Mouse (Mus musculus): ENCODE measurements around the gene Syngap1. TPM values are rescaled to one million over a fixed set of nuclear protein-coding genes. Genes with fewer than 3 reads are reported as not detected.

The Syngap1 gene
- total and polyA plus RNA-seq, 2 experiments from 2014 or later, result 5.3 to 74.2 TPM

DNA sequence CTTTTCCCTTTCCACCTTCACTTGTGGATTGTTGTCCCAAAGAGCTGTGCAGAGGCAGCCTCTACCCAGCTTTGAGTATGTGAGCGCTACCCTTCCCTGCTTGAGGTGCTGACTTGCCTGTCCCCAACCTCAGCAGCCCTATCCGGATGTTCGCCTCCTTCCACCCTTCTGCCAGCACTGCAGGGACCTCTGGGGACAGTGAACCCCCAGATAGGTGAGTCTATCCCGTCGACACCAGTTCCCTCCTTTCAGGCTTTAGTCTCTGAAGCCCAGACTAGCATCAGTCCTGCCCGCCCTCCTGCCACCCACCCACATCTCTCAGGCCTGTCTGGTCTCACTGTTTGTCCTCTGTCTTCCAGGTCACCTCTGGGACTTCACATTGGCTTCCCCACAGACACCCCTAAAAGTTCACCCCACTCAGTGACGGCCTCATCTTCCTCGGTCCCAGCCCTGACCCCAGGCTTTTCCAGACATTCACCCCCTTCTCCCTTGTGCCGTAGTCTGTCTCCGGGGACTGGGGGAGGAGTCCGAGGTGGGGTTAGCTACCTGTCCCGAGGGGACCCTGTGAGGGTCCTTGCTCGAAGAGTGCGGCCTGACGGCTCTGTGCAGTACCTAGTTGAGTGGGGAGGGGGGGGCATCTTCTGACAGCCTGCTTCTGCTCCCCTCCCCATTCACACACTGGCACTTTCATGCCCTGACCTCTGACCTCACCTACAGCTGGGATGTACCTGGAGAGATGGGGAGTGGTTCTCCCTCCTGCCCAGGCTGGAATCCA is 3.9 kb upstream of the Syngap1 start:
- no peak for TF ChIP-seq CTCF (IDR thresholded peaks at IDR 0.05; ENCODE audit: low read depth)
- Histone ChIP-seq H3K9me3 (ENCODE audit: low read length) (no peaks in the 10 kb centered on the region), H3K4me3 (ENCODE audit: low read length) (no peak overlapping the region), H3K36me3 (ENCODE audit: insufficient read depth, low read length) (peaks cover 4% of the 10 kb centered on the region), H3K9ac (replicated peaks; ENCODE audit: low read length) (no peak overlapping the region), H3K27me3 (ENCODE audit: insufficient read depth, low read length) (no peaks in the 10 kb centered on the region), H3K4me1 (ENCODE audit: insufficient read depth, low read length) (peaks cover 27% of the 10 kb centered on the region; the same call in 1 of the 2 replicates), H3K4me2 (ENCODE audit: low read depth, low read length) (no peak overlapping the region), H3K27ac (no peak overlapping the region)
- no peak for DNase-seq (ENCODE audit: low spot score)
- no peak for ATAC-seq
- WGBS, result 89% methylated on average over 15 of the region's 15 CpGs

DNA sequence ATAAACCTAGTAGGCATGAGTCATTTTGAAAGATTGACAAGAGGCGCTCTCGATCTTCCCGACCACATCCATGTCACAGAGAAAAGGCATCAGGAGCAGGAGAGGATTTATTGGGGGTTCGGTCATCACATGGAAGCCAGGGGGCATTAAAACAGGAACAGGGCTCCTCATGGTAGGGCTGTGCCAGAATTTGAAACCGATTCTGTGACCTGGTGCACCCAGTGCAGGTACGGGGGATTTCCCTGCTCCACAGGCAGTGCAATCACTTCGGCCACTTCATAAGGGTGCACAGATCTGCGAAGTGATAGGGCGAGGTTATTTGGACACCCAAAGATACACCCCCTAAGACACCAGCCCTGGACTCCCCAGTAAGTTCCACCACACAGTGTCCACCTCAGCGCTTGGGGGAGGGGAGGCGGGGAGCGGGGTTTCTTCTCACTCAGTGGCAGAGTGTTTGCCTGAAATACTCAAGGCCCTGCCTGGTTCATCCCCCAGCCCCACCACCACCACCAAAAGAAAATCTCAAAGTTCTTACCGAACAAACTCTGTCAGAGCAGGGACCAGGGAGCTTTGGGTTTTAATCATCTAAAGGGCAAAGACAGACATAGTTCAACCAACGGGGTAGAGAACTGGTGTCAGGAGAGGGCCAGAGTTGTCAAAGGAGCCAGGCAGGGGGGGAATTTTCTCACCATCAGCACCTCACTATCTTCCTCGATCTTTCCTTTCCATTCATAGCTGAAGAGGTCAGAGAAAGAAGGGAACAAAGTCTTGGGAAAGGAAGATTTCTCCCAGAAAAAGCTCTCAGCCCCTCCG is 3.0 kb upstream of the Syngap1 start:
- H3K9me3 ChIP-seq (ENCODE audit: low read length), result no peaks in the 10 kb centered on the region
- H3K9ac ChIP-seq (replicated peaks; ENCODE audit: low read length), result peak overlapping the region; percentile 57
- H3K4me1 ChIP-seq (ENCODE audit: insufficient read depth, low read length), result peaks cover 27% of the 10 kb centered on the region; the same call in 1 of the 2 replicates
- 64% methylated on average over 16 of the region's 16 CpGs for WGBS
- H3K4me3 ChIP-seq (ENCODE audit: low read length), result peak overlapping the region; percentile 65
- H3K4me2 ChIP-seq (ENCODE audit: low read depth, low read length), result peak overlapping the region; percentile 97
- ATAC-seq (no peak), DNase-seq (ENCODE audit: low spot score) (no peak)
- peaks cover 4% of the 10 kb centered on the region for H3K36me3 ChIP-seq (ENCODE audit: insufficient read depth, low read length)
- H3K27ac ChIP-seq, result no peak overlapping the region; the same call in 1 of the 2 replicates
- no peak for TF ChIP-seq CTCF (IDR thresholded peaks at IDR 0.05; ENCODE audit: low read depth)
- H3K27me3 ChIP-seq (ENCODE audit: insufficient read depth, low read length), result no peaks in the 10 kb centered on the region

DNA sequence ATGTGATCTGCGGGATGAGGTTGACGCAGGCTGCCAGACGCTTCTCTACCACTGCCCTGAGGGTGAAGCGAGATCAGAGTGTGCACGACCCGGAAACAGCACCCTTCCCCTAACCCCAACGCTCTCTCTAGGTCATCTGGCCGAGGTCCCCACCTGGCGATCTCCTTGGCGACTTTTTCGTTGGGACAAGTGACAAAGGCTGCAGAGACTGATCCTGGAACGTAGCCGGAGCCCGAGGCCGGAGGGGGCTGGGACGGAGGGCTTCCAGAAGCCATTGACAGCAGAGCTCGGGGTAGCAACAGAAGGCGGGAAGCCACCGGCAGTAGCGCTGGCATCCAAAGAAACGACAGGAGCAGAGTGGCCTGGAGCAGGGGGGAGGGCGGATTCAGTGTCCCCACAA is 2.3 kb upstream of the Syngap1 start:
- WGBS, result under 1% methylated on average over 22 of the region's 22 CpGs
- H3K4me2 ChIP-seq (ENCODE audit: low read depth, low read length), result peak overlapping the region; percentile 97
- no peaks in the 10 kb centered on the region for H3K27me3 ChIP-seq (ENCODE audit: insufficient read depth, low read length)
- peak overlapping the region; percentile 89 for H3K27ac ChIP-seq
- peaks cover 21% of the 10 kb centered on the region; the same call in 1 of the 2 replicates for H3K4me1 ChIP-seq (ENCODE audit: insufficient read depth, low read length)
- no peak for DNase-seq (ENCODE audit: low spot score)
- no peaks in the 10 kb centered on the region for H3K9me3 ChIP-seq (ENCODE audit: low read length)
- peak overlapping the region; percentile 57 for H3K9ac ChIP-seq (replicated peaks; ENCODE audit: low read length)
- H3K4me3 ChIP-seq (ENCODE audit: low read length), result peak overlapping the region; percentile 65
- ATAC-seq, result no peak
- H3K36me3 ChIP-seq (ENCODE audit: insufficient read depth, low read length), result peaks cover 4% of the 10 kb centered on the region
- TF ChIP-seq CTCF (IDR thresholded peaks at IDR 0.05; ENCODE audit: low read depth), result no peak

DNA sequence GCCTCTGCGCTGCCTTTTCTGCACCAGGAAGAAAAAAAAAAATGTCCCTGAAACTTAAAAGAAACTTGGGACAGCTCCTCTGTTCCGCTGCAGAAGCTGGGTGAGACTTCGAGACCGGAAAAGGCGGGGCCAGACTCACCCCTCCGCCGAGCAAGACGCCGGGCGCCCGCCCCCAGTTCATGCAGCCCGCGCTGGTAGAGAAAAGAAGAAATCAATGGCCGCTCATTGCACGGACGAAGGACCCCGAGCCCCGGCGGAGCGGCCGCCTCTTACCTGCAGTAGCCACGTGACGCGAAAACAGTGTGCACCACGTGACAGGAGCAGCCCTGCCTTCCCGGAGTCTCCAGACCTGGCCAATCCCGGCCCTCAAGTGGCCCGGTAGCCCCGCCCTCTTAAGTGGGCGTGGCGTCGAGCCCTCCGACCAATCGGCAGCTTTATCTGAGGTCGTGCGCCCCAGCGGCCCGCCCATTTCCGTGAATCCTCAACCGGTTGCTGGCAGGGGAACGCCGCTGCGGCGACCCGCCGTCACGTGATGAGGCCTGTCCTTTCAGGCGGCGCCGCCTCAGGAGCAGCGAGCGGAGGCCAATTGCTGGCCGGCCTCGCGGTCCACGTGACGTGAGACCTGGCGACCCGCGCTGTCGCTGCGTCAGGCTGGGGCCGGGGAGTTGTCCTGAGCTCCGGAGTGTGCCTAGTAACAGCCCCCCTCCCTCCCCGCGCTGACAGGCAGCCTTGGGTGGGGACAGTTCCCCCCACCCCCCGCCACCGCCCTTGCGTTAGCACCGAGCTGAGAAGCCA is 1.7 kb upstream of the Syngap1 start, which contains the start of gene Cuta:
Gene Cuta (minus strand): TSS at position 392 of the 795 bp plus-strand sequence.
- ATAC-seq (peak; percentile 95), DNase-seq (ENCODE audit: low spot score) (peak; percentile 100)
- WGBS, result under 1% methylated on average over 70 of the region's 70 CpGs
- peak within 1 kb of the TSS; percentile 97 for H3K4me2 ChIP-seq (ENCODE audit: low read depth, low read length)
- no peaks in the 10 kb centered on the region for H3K9me3 ChIP-seq (ENCODE audit: low read length)
- TF ChIP-seq CTCF (IDR thresholded peaks at IDR 0.05; ENCODE audit: low read depth), result no peak
- H3K36me3 ChIP-seq (ENCODE audit: insufficient read depth, low read length), result peaks cover 4% of the 10 kb centered on the region
- no peaks in the 10 kb centered on the region for H3K27me3 ChIP-seq (ENCODE audit: insufficient read depth, low read length)
- peak within 1 kb of the TSS; percentile 57 for H3K9ac ChIP-seq (replicated peaks; ENCODE audit: low read length)
- H3K27ac ChIP-seq, result peak within 1 kb of the TSS; percentile 89
- peak within 1 kb of the TSS; percentile 65 for H3K4me3 ChIP-seq (ENCODE audit: low read length)
- H3K4me1 ChIP-seq (ENCODE audit: insufficient read depth, low read length), result 0 out of 2 replicates have a peak, but pooled peaks cover 20% of the 10 kb centered on the region

DNA sequence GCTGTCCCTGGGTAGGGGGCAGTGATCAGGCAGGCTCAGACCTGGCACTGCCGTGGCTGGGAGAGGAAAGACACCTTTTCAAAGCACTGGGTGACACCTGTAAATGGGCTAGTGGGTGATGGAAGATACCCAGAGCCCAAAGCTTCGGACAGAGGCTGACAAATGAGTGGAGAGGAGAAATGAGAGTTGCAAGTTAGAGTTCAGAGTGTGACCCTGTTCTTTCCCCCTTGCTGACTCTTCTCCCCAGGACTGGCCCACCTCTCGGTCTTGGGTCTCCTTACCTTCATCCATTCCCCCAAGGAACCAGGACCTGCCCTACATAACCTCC is 1.1 kb upstream of the Syngap1 start:
- WGBS, result 4% methylated on average over 3 of the region's 3 CpGs

More for the DNA sequence above, 1.1 kb upstream of the Syngap1 start:
- TF ChIP-seq CTCF (IDR thresholded peaks at IDR 0.05; ENCODE audit: low read depth), result 0 out of 2 replicates have a peak, but pooled peaks have one; percentile 37
- DNase-seq (ENCODE audit: low spot score) (no peak), ATAC-seq (no peak)
- Histone ChIP-seq H3K4me3 (ENCODE audit: low read length) (peak overlapping the region; percentile 65), H3K9me3 (ENCODE audit: low read length) (no peaks in the 10 kb centered on the region), H3K27me3 (ENCODE audit: insufficient read depth, low read length) (no peaks in the 10 kb centered on the region), H3K4me2 (ENCODE audit: low read depth, low read length) (peak overlapping the region; percentile 97), H3K27ac (peak overlapping the region; percentile 89), H3K4me1 (ENCODE audit: insufficient read depth, low read length) (0 out of 2 replicates have a peak, but pooled peaks cover 20% of the 10 kb centered on the region), H3K36me3 (ENCODE audit: insufficient read depth, low read length) (peaks cover 4% of the 10 kb centered on the region; the same call in 1 of the 2 replicates), H3K9ac (replicated peaks; ENCODE audit: low read length) (peak overlapping the region; percentile 57)

All from hindbrain, postnatal 0 days (tissue).